Mouse (Mus musculus): ENCODE measurements around the gene Mfsd11. TPM values are rescaled to one million over a fixed set of nuclear protein-coding genes. Genes with fewer than 3 reads are reported as not detected.

The Mfsd11 gene
- polyA plus RNA-seq (2015; fragmentation: Nextera tagmentation; extraction: Ambion mirVana) = 33.3 and 33.7 TPM in 2 replicates

DNA sequence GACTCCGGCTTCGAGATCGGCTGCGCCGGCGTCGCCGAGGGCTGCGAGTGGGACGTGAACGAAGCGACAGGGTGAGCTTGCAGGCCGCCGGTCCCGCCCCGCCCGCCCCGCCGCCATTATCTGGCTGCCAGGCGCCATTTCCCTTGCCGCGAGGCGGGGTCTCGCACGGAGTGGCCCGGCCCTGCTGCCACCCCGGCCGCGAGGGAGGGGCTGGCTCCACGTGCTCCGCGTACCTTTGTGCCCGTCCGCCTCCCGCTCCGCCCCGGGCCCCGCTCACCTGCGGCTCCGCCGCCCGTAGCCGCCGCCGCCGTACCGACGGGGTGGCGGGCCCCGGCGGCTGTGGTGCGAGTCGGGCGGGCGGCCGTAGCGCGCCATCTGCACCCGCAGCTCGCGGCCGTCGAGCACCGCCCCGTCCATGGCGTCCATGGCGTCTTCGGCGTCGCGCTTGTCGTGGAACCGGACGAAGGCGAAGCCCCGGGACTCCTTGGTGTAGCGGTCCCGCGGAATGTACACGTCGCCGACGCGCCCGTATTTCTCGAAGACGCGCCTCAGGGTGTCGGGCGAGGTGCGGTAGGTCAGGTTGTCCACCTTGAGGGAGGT lies at the start of gene Mfsd11:
Mfsd11 (plus strand) TSS at position 150 of the 600 bp plus-strand sequence.
- peak; percentile 61 for ATAC-seq (ENCODE audit: insufficient read depth, low FRiP score, low read depth)
- H3K4me3 ChIP-seq (replicated peaks) = peak within 1 kb of the TSS; percentile 92
- no peaks in the 10 kb centered on the region for H3K27me3 ChIP-seq (replicated peaks)
- peak within 1 kb of the TSS; percentile 100 for H3K27ac ChIP-seq
- peaks cover 14% of the 10 kb centered on the region; the same call in 1 of the 2 replicates for H3K36me3 ChIP-seq
- no peaks in the 10 kb centered on the region for H3K9me3 ChIP-seq
- under 1% methylated on average over 86 of the region's 91 CpGs for WGBS
- H3K9ac ChIP-seq = peak within 1 kb of the TSS; percentile 90
- H3K4me2 ChIP-seq = peak within 1 kb of the TSS; percentile 68
- H3K4me1 ChIP-seq = peaks cover 4% of the 10 kb centered on the region; the same call in 1 of the 2 replicates

GRCm38 (mm10) chr11:116802709-116803108 lies 49.5 kb upstream of the Mfsd11 start:
- Histone ChIP-seq H3K27me3 (replicated peaks) (no peaks in the 10 kb centered on the region), H3K9ac (no peak overlapping the region), H3K4me3 (replicated peaks) (no peak overlapping the region), H3K36me3 (no peaks in the 10 kb centered on the region), H3K9me3 (no peaks in the 10 kb centered on the region), H3K4me1 (peaks cover 3% of the 10 kb centered on the region; the same call in 1 of the 2 replicates), H3K4me2 (no peak overlapping the region), H3K27ac (no peak overlapping the region)
- WGBS = 79% methylated on average over 5 of the region's 5 CpGs
- ATAC-seq (ENCODE audit: insufficient read depth, low FRiP score, low read depth) = no peak

- Histone ChIP-seq H3K4me2 (no peak overlapping the region), H3K27me3 (replicated peaks) (no peaks in the 10 kb centered on the region), H3K27ac (0 out of 2 replicates have a peak overlapping the region, but pooled peaks have one; percentile 5), H3K9ac (no peak overlapping the region), H3K9me3 (no peaks in the 10 kb centered on the region), H3K36me3 (no peaks in the 10 kb centered on the region), H3K4me1 (peaks cover 11% of the 10 kb centered on the region), H3K4me3 (replicated peaks) (no peak overlapping the region)
- no peak for ATAC-seq (ENCODE audit: insufficient read depth, low FRiP score, low read depth)
- 68% methylated on average over 15 of the region's 15 CpGs for WGBS
These were observed 45.8 kb upstream of the Mfsd11 start for GRCm38 (mm10) chr11:116806136-116807071.

DNA sequence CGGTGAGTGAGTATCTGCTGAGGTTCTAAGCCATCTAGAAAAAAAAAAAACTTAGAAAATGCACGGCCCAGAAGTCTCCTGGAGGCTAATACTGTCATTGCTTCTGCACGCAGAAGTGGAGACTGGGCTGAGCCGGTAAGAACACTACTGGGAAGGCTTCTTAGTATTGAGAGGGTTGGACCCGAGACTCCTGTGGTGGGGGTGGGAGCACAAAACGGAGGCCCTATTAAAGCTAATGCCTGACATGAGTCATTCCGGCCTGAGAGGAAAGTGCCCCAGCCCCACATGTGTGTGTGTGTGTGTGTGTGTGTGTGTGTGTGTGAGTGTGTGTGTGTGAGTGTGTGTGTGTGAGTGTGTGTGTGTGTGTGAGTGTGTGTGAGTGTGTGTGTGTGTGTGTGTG lies 45.1 kb upstream of the Mfsd11 start:
- Histone ChIP-seq H3K27me3 (replicated peaks) (no peaks in the 10 kb centered on the region), H3K4me2 (no peak overlapping the region), H3K4me3 (replicated peaks) (no peak overlapping the region), H3K36me3 (no peaks in the 10 kb centered on the region), H3K27ac (no peak overlapping the region), H3K9ac (no peak overlapping the region), H3K9me3 (no peaks in the 10 kb centered on the region), H3K4me1 (peaks cover 16% of the 10 kb centered on the region)
- 58% methylated on average over 7 of the region's 7 CpGs for WGBS
- no peak for ATAC-seq (ENCODE audit: insufficient read depth, low FRiP score, low read depth)

DNA sequence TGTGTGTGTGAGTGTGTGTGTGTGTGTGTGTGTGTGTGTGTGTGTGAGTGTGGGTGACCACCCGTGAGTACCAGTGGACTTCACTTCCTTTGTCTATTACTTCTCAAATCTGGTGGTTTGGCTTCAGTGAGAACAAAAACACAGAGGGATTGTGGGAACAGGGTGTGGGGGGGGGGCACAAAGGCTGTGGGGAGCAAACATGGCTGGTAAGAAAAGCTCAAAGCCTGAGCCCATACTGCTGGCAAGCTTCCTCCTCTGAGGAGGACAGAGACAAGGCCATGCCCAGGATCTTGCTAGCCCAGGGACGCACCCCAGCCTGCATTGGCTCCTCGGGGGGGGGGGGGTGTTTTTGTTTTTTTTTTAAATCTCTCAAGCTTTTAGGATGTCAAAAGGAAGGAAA lies 44.7 kb upstream of the Mfsd11 start:
- H3K9me3 ChIP-seq = no peaks in the 10 kb centered on the region
- H3K4me1 ChIP-seq = peaks cover 19% of the 10 kb centered on the region
- no peak overlapping the region for H3K4me2 ChIP-seq
- no peak overlapping the region for H3K9ac ChIP-seq
- no peak overlapping the region for H3K4me3 ChIP-seq (replicated peaks)
- no peaks in the 10 kb centered on the region for H3K36me3 ChIP-seq
- no peak overlapping the region; the same call in 1 of the 2 replicates for H3K27ac ChIP-seq
- H3K27me3 ChIP-seq (replicated peaks) = no peaks in the 10 kb centered on the region
- ATAC-seq (ENCODE audit: insufficient read depth, low FRiP score, low read depth) = no peak
- 88% methylated on average over 2 of the region's 3 CpGs for WGBS

DNA sequence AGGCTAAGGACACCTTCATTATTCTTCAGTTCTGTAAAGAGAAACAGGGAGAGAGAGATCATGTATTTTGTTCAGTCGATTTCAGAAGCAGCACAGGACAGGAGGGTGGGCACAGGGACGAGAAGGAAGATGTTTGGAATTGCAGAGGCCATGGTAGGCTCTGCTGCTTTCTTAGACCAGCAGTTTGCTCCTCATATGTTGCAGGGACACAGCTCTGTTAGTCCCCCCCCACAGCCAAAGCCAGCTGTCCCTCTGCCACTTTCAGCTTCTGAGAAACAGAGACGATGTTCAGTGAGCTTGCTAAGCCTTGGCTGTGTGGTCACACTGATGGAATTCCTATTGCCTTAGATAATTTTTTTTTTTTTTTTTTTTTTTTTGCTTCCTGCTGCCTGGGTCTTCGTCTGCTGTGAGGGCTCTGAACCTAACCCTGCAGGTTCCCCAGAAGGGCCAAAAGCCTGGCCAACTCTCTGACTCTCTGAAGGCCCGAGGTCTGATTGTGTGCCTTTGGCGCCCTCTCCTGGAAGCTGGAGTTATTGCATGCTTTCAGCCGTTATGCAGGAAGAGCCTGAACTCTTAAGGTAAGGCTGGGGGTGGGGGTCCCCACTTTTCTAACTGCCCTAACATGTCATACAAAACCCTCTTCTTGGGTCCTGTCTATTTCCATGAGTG lies 44.2 kb upstream of the Mfsd11 start:
- peaks cover 24% of the 10 kb centered on the region for H3K4me1 ChIP-seq
- no peak overlapping the region for H3K4me3 ChIP-seq (replicated peaks)
- H3K9ac ChIP-seq = no peak overlapping the region
- H3K9me3 ChIP-seq = no peaks in the 10 kb centered on the region
- no peaks in the 10 kb centered on the region for H3K27me3 ChIP-seq (replicated peaks)
- H3K4me2 ChIP-seq = no peak overlapping the region
- WGBS = 24% methylated on average over 7 of the region's 7 CpGs
- ATAC-seq (ENCODE audit: insufficient read depth, low FRiP score, low read depth) = no peak
- H3K36me3 ChIP-seq = no peaks in the 10 kb centered on the region
- no peak overlapping the region; the same call in 1 of the 2 replicates for H3K27ac ChIP-seq

GRCm38 (mm10) chr11:116808811-116809395 lies 43.3 kb upstream of the Mfsd11 start:
- 82% methylated on average over 11 of the region's 11 CpGs for WGBS
- Histone ChIP-seq H3K4me1 (peaks cover 33% of the 10 kb centered on the region), H3K27ac (no peak overlapping the region), H3K9me3 (no peaks in the 10 kb centered on the region), H3K27me3 (replicated peaks) (no peaks in the 10 kb centered on the region), H3K4me2 (no peak overlapping the region), H3K9ac (no peak overlapping the region), H3K36me3 (no peaks in the 10 kb centered on the region), H3K4me3 (replicated peaks) (no peak overlapping the region)
- ATAC-seq (ENCODE audit: insufficient read depth, low FRiP score, low read depth) = no peak

DNA sequence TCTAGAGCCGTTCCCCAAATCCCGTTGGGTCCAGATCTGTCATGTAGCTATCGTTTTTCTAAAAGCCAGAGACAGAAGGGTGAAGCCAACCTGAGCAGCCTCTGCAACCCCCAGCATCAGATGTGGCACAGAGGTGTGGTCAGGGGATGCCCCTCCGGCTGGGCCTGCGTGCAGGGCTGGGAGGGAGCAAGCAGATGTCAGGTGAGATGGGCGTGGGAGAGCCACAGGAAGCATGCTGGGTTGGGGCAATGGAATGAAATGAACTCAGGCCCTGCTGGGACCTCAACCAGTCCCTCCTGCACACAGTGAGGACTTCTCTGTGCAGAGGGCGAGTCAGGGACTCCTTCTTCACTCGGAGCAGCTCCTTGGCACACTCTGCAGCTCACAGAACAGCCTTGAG lies 42.7 kb upstream of the Mfsd11 start:
- no peak for ATAC-seq (ENCODE audit: insufficient read depth, low FRiP score, low read depth)
- Histone ChIP-seq H3K4me1 (peaks cover 39% of the 10 kb centered on the region), H3K9ac (no peak overlapping the region), H3K9me3 (no peaks in the 10 kb centered on the region), H3K27ac (no peak overlapping the region), H3K4me3 (replicated peaks) (no peak overlapping the region), H3K27me3 (replicated peaks) (no peaks in the 10 kb centered on the region), H3K36me3 (no peaks in the 10 kb centered on the region), H3K4me2 (no peak overlapping the region)
- WGBS = 79% methylated on average over 8 of the region's 8 CpGs

DNA sequence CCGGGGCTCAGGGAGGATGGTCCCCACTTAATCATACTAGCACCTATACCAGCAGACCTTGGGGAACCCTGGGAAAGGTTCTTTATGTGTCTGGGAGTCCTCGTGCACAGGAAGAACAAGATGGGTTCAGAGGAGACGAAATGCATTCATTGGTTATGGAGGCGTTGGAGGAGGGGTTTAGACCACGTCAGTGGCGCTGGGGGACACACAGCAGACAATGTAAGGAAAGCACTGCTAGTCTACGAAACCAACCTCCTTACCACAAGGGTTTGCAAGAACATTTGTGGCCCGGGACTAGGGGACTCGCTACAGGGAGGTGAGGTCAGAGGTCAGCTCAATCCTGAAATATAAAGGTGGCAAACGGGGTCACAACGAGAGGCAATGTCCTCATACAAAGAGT lies 41.7 kb upstream of the Mfsd11 start:
- H3K4me2 ChIP-seq = no peak overlapping the region
- no peak overlapping the region for H3K4me3 ChIP-seq (replicated peaks)
- H3K9me3 ChIP-seq = no peaks in the 10 kb centered on the region
- H3K4me1 ChIP-seq = peaks cover 47% of the 10 kb centered on the region
- no peak for ATAC-seq (ENCODE audit: insufficient read depth, low FRiP score, low read depth)
- H3K27me3 ChIP-seq (replicated peaks) = no peaks in the 10 kb centered on the region
- H3K27ac ChIP-seq = no peak overlapping the region
- H3K36me3 ChIP-seq = no peaks in the 10 kb centered on the region
- WGBS = 78% methylated on average over 11 of the region's 11 CpGs
- H3K9ac ChIP-seq = no peak overlapping the region

DNA sequence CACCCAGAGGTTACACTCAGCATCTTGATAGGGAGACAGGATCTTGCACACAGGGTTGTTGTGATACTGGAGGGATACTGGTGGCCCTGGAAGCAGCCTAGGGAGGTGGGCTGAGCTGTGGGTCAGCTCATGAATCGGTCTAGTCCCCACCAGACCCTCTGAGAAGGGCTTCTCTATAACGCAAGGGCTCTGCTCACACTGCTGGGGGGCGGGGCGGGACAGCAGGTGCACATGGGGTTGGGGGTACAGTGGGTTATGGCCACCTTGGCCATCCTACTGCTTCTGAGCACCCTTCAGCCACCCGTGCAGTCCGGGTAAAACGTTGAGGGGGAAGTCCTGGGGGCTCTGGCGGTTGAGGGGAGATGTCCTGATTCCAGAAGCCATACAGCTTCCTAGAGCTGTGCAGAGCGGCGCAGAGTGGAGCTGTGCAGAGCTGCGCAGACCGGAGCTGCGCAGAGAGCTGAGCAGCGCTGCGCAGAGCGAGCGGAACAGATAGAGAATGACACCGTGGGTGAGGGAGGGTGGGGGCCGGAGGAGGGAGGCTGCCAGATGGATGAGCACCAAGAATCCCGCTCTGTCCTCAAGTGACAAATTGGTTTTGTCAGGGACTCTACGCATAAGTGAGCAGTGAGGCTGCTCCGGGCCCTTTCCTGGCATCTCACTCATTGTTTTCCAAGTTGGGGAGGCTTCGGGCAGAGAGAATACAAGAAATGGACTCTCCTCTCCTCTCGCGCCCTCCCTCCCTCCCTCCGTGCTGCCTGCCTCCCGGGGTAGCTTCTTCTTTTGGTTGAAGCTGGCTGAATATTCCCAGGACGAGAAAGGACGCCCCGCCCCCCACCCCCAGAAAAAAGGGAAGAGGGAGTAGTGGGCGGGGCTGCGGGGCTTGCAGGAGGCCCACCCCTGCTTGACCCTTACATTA lies 41.0 kb upstream of the Mfsd11 start:
- Histone ChIP-seq H3K4me1 (peaks cover 48% of the 10 kb centered on the region), H3K27me3 (replicated peaks) (no peaks in the 10 kb centered on the region), H3K9me3 (no peaks in the 10 kb centered on the region), H3K4me2 (peak overlapping the region; percentile 64), H3K36me3 (no peaks in the 10 kb centered on the region), H3K9ac (no peak overlapping the region), H3K4me3 (replicated peaks) (peak overlapping the region; percentile 33), H3K27ac (peak overlapping the region; percentile 80)
- 12% methylated on average over 32 of the region's 32 CpGs for WGBS
- ATAC-seq (ENCODE audit: insufficient read depth, low FRiP score, low read depth) = peak; percentile 74
